Mouse (Mus musculus): Measurements from ENCODE around the gene Msmb. TPM values are rescaled to one million over a fixed set of nuclear protein-coding genes. Genes with fewer than 3 reads are reported as not detected.
A peak's percentile ranks its signal among the peaks of the same experiment; 100 is the strongest.

Gene Msmb
- total RNA-seq, 2 experiments from 2014 or later: not detected

DNA sequence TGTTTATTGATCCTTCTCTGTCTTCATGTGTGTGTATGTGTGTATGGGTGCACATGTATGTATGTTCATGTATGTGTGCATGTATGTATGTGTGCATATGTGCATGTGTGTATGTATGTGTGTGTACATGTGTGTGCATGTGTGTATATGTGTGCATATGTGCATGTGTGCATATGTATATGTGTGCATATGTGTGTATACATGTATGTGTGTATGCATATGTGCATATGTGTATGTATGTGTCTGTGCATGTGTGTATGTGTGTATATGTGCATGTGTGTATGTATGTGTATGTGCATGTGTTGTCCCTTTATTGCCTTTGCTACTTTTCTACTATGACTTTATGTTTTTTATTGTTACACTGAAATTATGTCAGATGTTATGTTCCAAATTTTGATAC, 2.9 kb downstream of the Msmb start:
- intact Hi-C loops (cut with DNase I): no loop called here
- no peak for DNase-seq (ENCODE audit: low spot score in 2 of 2)

DNA sequence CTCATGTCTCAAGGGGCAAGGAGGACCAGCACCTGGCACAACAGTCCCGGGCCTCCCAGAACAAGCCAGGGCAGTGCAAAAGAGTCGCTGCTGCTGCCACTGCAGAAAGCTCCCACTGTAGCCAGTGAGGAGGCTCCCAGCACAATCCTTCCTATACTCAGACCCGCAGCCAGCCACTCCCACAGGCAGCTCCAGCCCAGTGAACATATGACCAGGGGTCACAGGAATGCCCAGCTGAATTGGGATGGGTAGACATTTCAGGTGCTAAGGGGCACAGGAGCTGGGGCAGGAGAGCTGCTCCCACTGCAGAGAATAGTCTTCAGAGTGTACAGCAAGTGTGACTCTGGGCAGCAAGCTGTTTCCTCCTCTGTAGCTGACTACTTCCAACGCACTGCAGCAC, 3.6 kb downstream of the Msmb start:
- intact Hi-C loops (cut with DNase I): no loop called here
- no peak for DNase-seq (ENCODE audit: low spot score in 2 of 2)

DNA sequence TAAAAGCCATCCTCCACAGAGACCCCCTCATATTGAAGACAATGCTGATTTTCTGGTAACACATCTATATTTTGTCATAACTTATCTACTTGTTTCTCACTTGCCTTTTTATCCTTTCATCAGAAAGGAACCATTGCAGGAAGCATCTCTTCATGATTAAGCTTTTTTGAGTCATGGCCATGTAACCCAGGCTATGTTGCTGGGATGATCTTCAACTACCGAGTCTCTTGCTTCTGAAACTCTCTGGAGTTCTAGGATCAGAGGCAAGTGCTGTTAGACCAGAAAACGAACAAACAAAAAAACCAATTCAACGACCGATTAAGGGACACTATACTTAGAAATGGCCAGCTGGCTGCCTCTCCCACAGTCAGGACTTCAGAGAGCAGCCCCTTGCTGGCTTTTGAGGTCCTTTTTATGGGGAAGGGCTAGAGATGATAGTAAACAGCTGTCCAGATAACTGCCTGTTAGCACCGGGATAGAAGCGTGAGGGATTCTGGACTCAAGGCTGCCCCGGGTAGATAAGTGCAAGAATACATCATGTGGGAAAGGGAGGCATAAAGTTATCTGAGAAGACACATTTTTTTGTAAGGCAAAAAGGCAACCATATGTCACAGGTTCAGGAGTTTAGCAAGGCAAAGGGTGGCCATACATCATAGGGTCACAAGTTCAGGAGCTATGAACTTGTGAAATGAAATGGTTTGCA, 4.1 kb downstream of the Msmb start:
- no peak for DNase-seq (ENCODE audit: low spot score in 2 of 2)
- intact Hi-C loops (cut with DNase I): no loop called here

DNA sequence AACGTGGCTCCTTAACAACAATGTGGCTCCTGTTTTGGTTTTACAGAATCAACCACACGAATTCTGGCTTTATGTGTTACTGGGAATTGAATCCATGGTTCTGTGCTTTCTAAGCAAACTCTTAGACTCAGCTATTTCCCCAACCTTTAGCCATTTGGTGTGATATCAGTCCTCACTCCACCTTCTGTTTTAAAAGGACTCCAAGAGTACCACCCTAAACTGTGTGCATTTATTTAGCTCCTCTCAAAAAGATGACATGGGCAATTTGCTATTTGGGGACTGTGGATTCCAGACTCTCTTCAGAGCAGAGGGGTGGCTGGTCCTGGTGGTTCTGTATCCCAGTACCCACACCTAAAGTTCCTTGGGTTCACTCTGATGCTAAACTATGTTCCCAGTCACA, 4.8 kb downstream of the Msmb start:
- no peak for DNase-seq (ENCODE audit: low spot score in 2 of 2)
- intact Hi-C loops (cut with DNase I): no loop called here

DNA sequence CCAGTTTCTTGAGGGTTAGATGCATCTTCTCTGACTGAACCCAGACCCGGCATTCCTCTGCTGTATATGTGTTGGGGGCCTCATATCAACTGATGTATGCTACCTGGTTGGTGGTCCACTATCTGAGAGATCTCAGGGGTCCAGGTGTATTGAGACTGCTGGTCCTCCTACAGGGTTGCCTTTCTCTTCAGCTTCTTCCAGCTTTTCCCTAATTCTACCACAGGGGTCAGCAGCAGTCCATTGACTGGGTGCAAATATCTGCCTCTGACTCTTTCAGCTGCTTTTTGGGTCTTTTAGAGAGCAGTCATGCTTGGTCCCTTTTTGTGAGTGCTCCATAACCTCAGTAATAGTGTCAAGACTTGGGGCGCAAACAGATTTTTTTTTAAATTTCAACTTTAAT, 9.0 kb downstream of the Msmb start:
- intact Hi-C loops (cut with DNase I): no loop called here
- no peak for DNase-seq (ENCODE audit: low spot score in 2 of 2)

DNA sequence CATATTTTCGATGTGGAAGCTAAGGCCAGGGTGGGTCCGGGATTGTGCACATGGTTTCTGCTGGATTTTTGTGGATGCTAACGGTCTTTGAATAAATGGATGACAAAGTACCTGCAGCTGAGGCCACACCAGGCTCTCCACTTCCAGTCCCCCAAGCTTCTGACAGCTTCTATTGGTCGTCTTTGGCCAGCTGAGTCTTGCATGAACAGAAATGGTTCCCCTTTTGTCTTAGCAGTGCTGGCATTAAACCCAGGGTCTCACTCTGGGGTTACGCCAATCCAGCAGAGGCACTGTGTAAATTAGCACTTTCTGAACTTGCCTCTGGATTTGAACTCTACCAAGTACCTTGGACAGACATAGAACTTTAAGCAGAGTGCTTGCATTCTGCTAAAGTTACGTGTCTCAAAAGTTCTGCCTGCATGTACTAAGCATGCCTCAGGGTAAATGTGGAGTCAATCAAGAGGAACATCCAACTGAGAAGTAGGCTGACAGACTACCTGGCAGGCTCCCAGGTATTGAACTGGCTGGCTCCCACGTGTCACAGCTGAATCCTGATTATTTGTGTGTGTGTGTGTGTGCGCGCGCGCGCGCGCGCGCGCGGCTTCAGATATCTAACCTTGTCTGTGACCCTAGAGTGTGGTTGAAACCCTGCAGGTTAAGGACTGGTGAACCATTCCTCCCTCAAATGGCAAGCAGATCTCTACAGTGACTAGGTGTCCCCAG, 10.6 kb downstream of the Msmb start:
- no peak for DNase-seq (ENCODE audit: low spot score in 2 of 2)
- intact Hi-C loops (cut with DNase I): no loop called here

DNA sequence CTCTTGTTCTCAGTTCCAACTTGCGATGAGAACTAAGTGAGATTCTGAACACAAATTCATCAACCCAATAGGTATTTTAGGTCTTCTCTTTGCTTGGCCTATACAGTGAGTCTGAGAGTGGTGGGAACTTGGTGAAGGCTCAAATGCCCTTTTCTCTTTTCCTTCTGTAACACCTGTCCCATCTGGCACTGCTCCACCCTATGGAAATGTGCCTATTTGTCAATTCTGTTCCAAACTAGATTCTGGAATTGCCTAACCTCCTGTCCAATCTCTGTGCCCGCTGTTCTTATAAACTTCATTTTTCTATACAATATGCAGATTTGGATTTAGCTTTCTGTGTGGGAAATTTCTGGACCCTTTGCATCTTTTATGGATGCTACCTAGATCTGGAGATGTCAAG, 11.3 kb downstream of the Msmb start:
- DNase-seq (ENCODE audit: low spot score in 2 of 2): no peak
- intact Hi-C loops (cut with DNase I): no loop called here

DNA sequence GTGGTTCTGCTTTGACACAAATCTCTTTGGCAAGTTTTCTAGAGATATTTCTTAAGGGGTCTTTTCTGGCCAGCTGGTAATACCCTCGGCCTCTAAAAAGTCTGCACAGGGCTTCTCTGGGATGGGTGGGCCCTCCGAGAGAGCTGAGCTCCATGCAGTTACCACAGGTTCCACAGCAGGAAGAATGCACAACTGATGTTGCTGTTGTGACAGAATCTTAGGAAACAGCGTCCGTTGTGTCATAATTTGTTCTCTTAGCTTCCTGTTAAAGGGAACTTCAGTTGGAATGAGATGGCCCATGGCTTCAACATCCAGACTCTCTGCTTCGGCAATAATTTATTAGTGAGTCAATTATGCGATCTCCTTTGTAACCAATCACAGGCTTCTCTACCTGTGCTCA, 12.9 kb downstream of the Msmb start:
- no peak for DNase-seq (ENCODE audit: low spot score in 2 of 2)
- intact Hi-C loops (cut with DNase I): no loop called here

DNA sequence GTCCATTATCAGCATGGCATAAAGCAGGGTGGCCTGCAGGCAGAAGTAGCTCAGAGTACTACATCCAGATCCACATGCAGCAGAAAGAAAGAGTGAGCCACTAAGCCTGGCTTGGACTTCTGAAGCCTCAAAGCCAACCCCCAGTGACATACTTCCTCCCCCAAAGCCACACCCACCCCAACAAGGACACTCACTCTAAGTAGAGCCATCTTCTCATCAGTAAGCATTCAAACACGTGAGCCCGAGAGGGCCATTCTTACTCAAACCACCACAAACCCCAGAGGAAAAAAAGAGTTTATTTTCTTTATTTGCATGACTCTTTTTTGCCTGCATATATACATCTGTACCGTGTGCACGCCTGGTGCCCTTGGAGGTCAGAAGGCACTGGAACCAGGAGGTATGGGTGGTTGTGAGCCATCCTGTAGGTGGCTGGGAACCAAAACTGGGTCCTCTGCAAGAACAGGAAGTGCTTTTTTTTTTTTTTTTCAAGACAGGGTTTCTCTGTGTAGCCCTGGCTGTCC, 17.4 kb downstream of the Msmb start:
- intact Hi-C loops (cut with DNase I): no loop called here
- no peak for DNase-seq (ENCODE audit: low spot score in 2 of 2)

DNA sequence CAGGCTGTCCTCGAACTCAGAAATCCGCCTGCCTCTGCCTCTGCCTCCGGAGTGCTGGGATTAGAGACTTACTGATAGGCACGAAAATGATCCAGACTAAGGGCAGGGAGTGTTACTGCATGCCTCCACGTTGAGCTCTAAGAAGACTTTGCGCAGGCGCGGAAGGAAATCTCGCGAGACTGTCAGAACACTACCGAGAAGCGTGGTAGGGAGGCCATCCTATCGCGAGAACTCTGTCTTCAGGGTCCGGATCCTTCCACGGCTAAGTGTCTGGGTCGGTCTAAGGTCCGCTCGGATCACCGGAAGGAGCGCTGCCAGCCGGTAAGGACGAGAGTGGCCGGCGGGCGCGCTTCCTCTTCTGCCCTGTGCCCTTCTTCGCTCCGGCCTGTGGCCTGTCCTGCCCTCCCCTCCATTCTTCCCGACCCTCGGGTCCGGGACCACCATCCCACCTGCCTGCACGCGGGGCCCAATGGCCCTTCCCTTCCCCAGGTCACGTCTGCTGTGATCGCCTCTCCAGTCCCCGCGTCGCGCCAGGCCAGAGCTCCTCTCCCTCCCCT, 17.9 kb downstream of the Msmb start, which contains the start of gene Ncoa4:
Gene Ncoa4 (plus strand): TSS at position 176 of the 557 bp plus-strand sequence.
- intact Hi-C loops (cut with DNase I): no loop called here
- DNase-seq (ENCODE audit: low spot score in 2 of 2): peak; percentile 99

DNA sequence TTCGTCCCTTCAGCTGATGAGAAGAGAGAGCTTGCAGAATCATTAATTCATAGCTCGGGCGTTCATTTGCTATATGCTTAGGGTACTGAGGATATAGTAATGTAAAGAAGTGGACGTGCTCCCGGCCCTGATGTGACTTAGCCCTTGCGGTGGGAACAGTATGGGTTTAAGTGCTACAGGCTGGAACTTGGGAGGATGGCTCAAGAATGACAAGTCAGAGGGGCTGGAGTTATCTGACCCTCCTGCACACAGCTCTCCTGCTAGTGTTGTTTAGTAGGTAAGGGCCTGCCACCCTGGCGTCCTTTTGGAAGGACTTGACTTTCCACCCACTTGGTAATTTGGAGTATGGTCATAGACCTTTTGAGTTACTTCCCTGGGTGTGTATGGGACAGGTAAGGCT, 18.7 kb downstream of the Msmb start:
- intact Hi-C loops (cut with DNase I): no loop called here
- DNase-seq (ENCODE audit: low spot score in 2 of 2): no peak

DNA sequence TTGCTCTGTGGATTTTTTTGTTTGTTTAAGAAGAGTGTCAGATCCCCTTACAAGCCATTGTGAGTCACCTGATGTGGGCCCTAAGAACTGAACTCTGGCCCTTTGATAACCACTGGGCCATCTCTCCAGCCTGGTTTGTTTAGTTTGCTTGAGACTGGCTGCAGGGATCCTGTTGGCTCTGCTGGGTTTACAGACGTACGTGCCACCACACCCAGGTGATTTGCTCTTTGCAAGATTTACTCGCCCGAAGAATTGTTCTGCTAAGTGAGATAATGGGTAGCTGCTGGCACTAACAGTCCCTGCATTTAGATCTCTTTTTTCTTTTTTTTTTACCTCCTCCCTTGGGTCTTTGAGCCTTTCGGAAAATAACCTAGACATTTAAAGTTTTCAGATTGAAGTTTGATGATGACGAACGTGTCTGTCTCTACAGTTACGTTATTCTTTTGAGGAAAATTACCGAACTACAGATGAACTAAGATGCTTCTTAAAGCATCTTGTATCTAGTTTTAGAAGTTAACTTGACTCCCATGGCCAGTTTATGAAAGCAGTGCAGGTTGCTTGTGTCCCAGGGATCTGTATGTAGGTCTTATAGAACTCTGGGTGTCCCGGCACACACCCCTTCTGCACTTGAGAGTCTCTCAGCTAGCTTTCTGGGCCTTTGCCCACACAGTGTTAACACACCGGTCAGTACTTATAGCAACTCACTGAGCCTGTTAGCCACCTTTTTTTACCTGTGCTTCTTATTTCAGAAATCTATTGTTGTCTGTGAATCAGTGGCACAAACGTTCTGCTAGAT, 19.5 kb downstream of the Msmb start:
- intact Hi-C loops (cut with DNase I): no loop called here
- DNase-seq (ENCODE audit: low spot score in 2 of 2): no peak

DNA sequence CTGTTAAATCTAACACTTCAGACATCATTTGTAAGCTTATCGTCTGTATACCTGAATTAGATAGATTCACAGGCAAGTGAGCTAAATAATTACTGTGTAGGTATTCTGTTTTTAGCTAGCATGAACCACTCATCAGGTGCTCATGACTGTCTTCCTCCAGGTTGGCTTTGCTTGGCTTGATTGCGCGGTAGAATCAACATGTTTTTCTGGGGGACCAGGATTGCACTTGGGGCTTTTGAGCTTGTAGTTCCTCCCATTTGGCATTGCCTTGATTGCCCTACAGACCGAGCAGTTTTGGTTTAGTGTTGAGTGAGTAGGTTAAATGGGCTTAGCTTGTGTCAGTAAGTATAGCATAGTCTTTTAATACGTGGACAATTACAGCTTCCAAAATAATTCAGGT, 20.4 kb downstream of the Msmb start:
- no peak for DNase-seq (ENCODE audit: low spot score in 2 of 2)
- intact Hi-C loops (cut with DNase I): no loop called here

DNA sequence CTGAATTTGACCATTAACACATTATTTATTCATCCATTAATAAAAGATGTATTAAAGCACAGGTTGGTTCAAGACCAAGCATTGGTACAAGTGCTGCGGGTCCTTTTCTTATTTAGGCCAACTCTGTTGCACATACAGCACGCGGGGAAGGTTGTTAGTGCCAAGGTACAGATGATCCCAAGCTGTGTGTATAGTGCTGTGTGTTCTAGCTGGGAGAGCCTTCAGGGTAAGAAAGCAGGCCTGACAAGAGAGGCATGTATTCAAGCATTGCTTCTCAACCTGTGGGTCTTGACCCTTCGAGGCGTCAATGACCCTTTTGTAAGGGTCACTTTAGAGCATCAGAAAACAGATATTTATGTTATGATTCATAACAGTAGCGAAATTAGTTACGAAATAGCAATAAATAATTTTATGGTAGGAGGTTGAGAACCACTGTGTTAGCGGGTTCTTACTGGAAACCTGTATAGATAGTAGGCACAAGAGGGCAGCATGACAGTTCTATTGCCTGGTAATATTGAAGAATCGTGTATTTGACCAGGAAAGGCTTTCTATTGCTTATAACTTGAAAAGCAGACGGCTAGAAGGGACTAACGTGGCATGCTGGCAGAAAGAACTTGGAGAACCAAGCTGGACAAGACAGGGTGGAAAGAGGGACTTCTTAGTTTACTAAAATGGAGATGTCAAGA, 21.5 kb downstream of the Msmb start:
- intact Hi-C loops (cut with DNase I): no loop called here
- no peak for DNase-seq (ENCODE audit: low spot score in 2 of 2)

DNA sequence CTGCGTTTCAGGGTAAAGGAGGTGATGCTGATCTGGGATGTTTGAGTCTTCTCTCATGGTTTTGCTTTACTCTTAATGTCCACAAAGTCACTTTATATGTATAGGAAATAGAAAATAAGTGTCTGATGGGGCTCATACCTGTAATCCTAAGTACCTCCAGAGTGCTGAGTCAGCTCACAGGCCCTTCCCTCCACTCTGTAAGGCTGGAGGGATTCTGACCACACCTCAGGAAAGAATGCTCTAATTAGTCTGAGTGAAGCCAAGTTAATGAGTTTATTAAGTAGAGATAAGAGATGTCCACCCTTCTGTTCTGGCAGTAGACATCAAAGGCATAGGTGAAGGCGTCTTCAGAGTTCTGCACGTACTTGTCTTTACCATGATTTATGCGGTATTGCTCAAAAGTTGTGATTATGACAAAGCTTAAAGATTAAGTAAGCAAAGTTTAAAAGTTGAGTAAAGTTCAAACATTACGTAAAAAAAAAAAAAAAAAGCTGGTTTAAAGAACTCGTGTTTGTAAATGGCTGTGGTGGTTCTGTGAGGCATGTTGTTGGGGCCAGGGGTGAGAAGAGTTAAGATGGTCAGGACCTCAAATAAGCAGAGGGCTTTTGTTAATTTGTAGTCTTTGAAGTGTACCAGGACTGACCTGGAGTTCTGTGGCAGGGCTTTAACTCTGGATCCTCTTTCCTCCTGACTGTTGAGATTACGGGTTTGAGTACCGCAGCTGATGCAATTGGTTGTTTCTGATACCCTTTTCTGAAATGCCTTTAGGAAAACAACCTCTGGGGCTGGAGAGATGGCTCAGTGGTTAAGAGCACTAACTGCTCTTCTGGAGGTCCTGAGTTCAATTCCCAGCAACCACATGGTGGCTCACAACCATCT, 22.6 kb downstream of the Msmb start:
- DNase-seq (ENCODE audit: low spot score in 2 of 2): no peak
- intact Hi-C loops (cut with DNase I): no loop called here

DNA sequence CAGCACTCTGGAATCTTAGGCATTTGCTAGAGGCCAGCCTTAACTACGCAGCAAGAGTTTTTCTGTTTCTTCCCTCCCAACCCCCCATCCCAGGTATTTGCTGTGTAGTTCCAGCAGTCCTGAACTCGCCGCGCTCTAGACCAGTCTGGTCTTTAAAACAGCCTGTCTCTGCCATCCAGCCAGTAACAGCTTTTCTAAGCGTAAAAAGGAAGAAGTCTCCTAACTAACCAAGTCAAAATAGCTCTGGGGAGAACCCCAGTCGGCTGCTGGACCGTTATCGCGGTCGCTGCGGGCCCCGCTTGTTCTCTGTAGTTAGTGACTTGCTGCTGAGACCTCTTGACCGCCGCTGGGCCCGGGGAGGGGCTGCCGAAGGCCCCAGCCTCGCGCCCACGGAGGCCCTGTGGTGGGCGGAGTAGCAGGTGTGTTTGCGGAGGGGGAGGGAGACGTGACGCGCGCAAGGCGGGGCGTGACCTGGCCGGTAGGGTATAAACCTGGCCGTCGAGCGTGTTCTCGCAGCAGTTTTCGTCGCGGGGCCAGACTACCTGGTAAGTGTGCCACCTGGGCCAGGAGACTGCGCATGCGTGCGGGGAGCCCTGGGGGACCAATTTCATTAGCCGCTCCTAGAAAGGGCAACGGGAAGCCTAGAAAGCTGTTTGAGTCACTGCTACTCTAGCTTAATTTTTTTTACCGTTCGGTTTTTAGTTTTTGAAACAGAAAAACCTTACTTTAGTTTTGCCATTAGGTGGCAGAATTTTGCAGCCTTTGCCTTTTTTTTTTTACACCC, 23.6 kb downstream of the Msmb start:
- DNase-seq (ENCODE audit: low spot score in 2 of 2): peak; percentile 28 to 37
- intact Hi-C loops (cut with DNase I): no loop called here

DNA sequence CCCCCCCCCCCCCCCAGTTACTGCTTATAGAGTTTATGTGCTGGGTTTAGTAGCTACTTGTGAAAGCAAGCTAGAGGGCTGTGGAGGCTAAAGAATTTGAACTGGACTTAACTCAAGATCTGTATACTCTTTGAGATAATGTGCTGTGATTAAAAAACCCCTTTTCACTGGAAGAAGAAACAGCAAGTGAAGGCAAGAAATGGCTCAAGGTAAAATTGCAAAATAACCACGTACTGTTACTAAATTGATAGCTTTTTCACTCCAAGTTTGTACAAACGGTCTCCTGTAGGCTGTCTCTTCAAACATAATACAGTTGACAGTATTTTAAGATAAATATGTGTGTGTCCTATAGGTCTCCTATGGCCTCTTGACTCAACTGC, 24.2 kb downstream of the Msmb start:
- intact Hi-C loops (cut with DNase I): no loop called here
- no peak for DNase-seq (ENCODE audit: low spot score in 2 of 2)

DNA sequence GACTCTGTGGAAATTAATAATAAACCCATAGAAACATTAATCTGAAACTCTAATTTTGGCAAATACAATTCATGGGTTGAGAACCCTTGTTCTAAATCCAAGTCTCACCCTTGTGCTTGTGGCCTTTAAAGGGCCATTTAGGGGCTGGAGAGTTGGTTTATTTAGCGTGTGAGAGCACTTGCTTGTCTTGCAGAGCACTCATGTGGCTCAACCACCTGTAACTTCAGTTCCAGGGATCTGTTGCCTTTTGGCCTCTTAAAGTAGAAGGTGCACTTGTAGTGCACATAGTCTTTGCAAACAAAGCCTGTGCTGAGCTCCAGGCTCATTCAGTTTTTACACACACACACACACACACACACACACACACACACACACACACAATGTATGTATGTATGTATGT, 25.0 kb downstream of the Msmb start:
- DNase-seq (ENCODE audit: low spot score in 2 of 2): no peak
- intact Hi-C loops (cut with DNase I): no loop called here

All from left cerebral cortex, postnatal 14 days (tissue).